Mouse (Mus musculus) limb, embryonic 12.5 days (tissue): ENCODE measurements around the gene Nsmce4a. TPM values are rescaled to one million over a fixed set of nuclear protein-coding genes. Genes with fewer than 3 reads are reported as not detected.

Experiments used
- ATAC-seq: fragments of 200-750 bp; cut with Nextera tagmentation; 2 replicates; pipeline ENCODE4 v1.8.0; 2017; ENCODE audit warnings: low read depth, moderate TSS enrichment; ENCODE audit not compliant: insufficient number of reproducible peaks, insufficient read depth, low FRiP score, low TSS enrichment
- H3K27ac ChIP-seq: fragments of 300-500 bp; sonication (generic); 2 replicates; pipeline ENCODE4 v1.5.1; 2016; ENCODE audit warnings: mild to moderate bottlenecking, moderate library complexity
- H3K27me3 ChIP-seq: fragments of 300-500 bp; sonication (generic); 2 replicates; pipeline ENCODE4 v1.6.1; 2016; ENCODE audit warnings: mild to moderate bottlenecking, moderate library complexity
- H3K36me3 ChIP-seq: fragments of 300-500 bp; sonication (generic); 2 replicates; pipeline ENCODE4 v1.6.1; 2016; ENCODE audit warnings: mild to moderate bottlenecking, moderate library complexity
- H3K4me1 ChIP-seq: fragments of 300-500 bp; sonication (generic); replicated peaks from 2 replicates; pipeline ENCODE4 v1.6.1; 2016
- H3K4me2 ChIP-seq: fragments of 300-500 bp; sonication (generic); 2 replicates; pipeline ENCODE4 v1.6.1; 2016; ENCODE audit warnings: mild to moderate bottlenecking, moderate library complexity
- H3K4me3 ChIP-seq: fragments of 300-500 bp; sonication (generic); replicated peaks from 2 replicates; pipeline ENCODE4 v1.5.1; 2016; ENCODE audit warnings: mild to moderate bottlenecking
- H3K9ac ChIP-seq: fragments of 300-500 bp; sonication (generic); replicated peaks from 2 replicates; pipeline ENCODE4 v1.6.1; 2016; ENCODE audit warnings: mild to moderate bottlenecking, moderate library complexity
- H3K9me3 ChIP-seq: fragments of 300-500 bp; sonication (generic); 2 replicates; pipeline ENCODE4 v1.6.1; 2016; ENCODE audit warnings: mild to moderate bottlenecking, moderate library complexity
- WGBS: fragments of 180-500 bp; shearing (Covaris S2); methylation state at CpG from one replicate; pipeline ENCODE4 v1.1.7; 2016; 5-methylcytosine and 5-hydroxymethylcytosine counted together
- polyA plus RNA-seq: library from polyadenylated mRNA; unstranded; fragments of >200 nt; fragmentation: Nextera tagmentation; extraction: Ambion mirVana; gene quantifications from 2 replicates; pipeline ENCODE4 v1.2.1, GENCODE M21; 2016

Gene Nsmce4a
- polyA plus RNA-seq, 1 experiment from 2014 or later, result 213 TPM

DNA sequence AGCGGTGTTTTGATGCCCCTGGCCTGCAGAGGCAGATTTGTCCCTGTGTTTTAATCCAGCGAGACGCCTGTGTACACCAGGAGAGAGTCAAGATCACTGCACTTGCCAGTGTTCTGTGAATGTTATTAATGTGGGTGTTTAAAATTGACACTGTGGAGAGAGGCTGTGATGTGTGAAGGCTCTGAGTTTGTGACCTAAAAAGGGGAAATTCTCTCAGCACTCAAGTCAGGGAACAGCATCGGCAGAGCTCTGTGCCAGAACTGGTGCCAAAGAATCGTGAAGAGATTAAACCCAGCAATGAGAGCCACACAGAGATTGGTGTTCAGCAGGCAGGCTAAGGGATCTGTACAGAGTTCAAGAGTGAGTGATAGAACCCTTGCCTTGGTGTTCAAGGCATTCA, 17.3 kb downstream of the Nsmce4a start:
- Histone ChIP-seq H3K4me2 (no peak overlapping the region), H3K9me3 (no peaks in the 10 kb centered on the region), H3K9ac (no peak overlapping the region), H3K27me3 (no peaks in the 10 kb centered on the region; the same call in 1 of the 2 replicates), H3K27ac (no peak overlapping the region), H3K36me3 (no peaks in the 10 kb centered on the region), H3K4me3 (no peak overlapping the region), H3K4me1 (peaks cover 9% of the 10 kb centered on the region)
- ATAC-seq, result no peak
- 84% methylated on average over 5 of the region's 5 CpGs for WGBS

DNA sequence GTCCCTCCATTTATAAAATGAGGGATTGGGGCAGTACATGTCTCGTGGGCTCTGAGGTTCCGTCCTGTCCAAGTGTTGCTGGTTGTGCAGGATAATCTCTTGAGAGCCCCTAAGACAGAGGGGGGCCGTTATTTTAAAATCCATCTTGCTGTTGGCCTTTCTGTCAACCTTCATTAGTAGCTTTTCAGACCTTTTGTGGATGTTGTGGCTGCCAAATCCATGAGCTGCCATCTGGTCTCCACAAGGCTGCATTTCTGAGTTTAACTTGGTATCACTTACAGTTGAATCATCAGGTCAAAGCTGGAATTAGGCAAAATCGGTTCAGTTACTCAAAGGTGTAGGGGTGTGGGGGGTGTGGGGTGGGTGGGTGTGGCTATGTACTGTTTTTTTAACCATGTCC, 19.6 kb downstream of the Nsmce4a start:
- no peak overlapping the region for H3K9ac ChIP-seq
- H3K4me1 ChIP-seq, result peaks cover 9% of the 10 kb centered on the region
- no peak overlapping the region for H3K27ac ChIP-seq
- H3K36me3 ChIP-seq, result no peaks in the 10 kb centered on the region
- no peak for ATAC-seq
- H3K27me3 ChIP-seq, result no peaks in the 10 kb centered on the region; the same call in 1 of the 2 replicates
- no peak overlapping the region for H3K4me2 ChIP-seq
- no peak overlapping the region for H3K4me3 ChIP-seq
- 71% methylated on average over 4 of the region's 4 CpGs for WGBS
- H3K9me3 ChIP-seq, result no peaks in the 10 kb centered on the region

DNA sequence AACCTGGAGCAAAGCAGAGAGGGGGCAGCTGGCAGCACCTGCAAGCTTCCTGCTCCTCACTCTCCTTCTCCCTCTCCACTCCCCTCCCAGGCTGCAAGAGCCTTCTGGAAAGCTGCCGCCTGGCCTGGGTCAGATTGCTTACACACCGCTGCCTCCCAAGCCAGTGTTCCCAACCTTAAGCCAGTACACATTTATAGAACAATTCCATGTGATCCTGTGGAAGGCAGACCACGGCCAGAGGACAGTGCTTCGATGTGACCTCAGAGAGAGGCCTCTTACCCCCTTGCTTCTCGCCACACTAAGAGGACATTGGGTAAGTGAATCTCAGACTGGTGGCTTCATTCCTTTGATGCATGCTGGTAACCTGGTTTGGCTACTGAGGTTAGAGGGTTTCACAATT, 20.1 kb downstream of the Nsmce4a start:
- no peak for ATAC-seq
- H3K9ac ChIP-seq, result no peak overlapping the region
- H3K27ac ChIP-seq, result no peak overlapping the region
- H3K4me3 ChIP-seq, result no peak overlapping the region
- no peaks in the 10 kb centered on the region; the same call in 1 of the 2 replicates for H3K27me3 ChIP-seq
- no peaks in the 10 kb centered on the region for H3K36me3 ChIP-seq
- no peak overlapping the region for H3K4me2 ChIP-seq
- no peaks in the 10 kb centered on the region for H3K9me3 ChIP-seq
- WGBS, result 56% methylated on average over 5 of the region's 5 CpGs
- H3K4me1 ChIP-seq, result peaks cover 9% of the 10 kb centered on the region

DNA sequence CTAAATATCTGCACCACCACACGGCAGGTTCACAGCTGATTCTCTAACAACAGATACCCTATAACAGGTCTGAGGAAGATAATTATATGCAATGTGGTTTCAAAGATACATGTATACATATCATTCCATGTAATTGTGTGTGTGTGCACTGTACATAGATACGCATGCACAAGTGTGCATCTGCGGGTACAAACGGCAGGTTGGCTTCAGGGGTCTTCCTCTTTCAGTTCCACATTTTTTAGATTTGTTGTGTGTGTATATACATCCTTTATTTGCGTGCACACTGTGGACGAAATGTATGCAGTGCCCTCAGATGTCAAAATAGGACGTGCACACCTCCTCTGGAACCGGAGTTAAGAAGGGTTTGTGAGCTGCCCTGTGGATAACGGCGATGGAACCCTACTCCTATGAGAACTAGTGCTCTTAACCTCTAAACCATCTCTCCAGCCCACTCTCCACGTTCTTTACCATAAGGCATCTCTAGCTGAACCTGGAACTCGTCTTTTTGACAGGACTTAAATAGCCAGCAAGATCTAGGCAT, 25.2 kb downstream of the Nsmce4a start:
- Histone ChIP-seq H3K4me1 (peaks cover 23% of the 10 kb centered on the region), H3K27ac (no peak overlapping the region), H3K4me3 (peak overlapping the region; percentile 87; the same call in 1 of the 2 replicates), H3K9ac (no peak overlapping the region), H3K4me2 (peak overlapping the region; percentile 75; the same call in 1 of the 2 replicates), H3K9me3 (no peaks in the 10 kb centered on the region), H3K27me3 (no peaks in the 10 kb centered on the region; the same call in 1 of the 2 replicates), H3K36me3 (peaks cover 28% of the 10 kb centered on the region)
- WGBS, result 85% methylated on average over 12 of the region's 12 CpGs
- no peak; the same call in 1 of the 2 replicates for ATAC-seq

DNA sequence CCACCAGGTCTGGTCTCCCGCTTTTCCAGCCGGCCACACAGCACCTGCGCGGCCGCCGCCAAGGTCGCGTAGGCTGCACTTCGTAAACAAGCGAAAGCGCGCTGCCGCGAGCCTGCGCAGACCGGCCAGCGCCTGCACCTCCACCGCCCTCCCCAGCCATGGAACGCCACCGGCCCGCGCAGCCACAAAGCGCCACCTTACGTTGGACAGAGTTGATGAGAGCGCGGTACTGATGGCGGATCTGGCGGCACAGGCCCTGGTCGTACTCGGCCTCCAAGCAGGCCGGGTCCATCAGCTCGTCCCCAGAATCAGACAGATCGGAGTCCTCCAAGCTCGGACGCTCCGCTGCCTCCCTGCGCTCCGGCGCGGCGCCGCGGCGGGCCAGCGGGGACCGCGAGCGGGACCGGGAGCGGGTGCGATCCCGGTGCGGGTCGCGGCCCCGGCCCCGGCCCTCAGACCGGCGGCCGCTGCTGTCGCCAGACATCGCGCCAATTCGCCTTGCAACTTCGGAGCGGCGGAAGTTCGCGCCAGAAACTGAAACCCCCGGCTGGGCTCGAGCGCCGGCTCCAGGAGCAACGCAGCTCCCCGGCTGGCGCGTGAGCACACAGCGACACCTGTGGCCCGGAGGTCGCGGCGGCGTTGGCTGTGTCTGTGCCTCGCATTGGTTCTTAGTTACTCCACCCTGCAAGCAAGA, 26.0 kb downstream of the Nsmce4a start:
- no peaks in the 10 kb centered on the region for H3K9me3 ChIP-seq
- peaks cover 15% of the 10 kb centered on the region for H3K4me1 ChIP-seq
- ATAC-seq, result peak; percentile 90
- H3K9ac ChIP-seq, result peak overlapping the region; percentile 94
- H3K36me3 ChIP-seq, result peaks cover 36% of the 10 kb centered on the region
- no peaks in the 10 kb centered on the region for H3K27me3 ChIP-seq
- peak overlapping the region; percentile 75 for H3K4me2 ChIP-seq
- H3K4me3 ChIP-seq, result peak overlapping the region; percentile 87
- under 1% methylated on average over 84 of the region's 84 CpGs for WGBS
- H3K27ac ChIP-seq, result peak overlapping the region; percentile 100

DNA sequence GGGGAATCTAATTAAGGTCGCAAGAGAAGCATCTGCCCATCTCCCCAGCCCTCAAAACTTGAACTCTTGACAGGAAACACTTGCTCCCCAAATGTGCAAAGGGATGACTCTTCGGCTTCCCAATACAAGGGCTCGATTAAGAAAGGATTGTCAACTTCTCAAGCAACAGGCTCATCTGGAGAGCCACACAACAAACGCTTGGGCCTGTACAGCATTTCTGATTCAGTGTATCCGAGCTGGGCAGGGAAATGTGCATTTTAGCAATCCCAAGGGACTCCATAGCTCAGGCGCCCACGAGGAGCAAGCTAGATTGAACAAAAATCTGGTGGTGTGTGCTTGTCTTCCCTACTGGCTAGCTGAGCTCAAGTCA, 26.5 kb downstream of the Nsmce4a start:
- ATAC-seq, result no peak
- H3K4me2 ChIP-seq, result peak overlapping the region; percentile 75
- 5% methylated on average over 7 of the region's 7 CpGs for WGBS

DNA sequence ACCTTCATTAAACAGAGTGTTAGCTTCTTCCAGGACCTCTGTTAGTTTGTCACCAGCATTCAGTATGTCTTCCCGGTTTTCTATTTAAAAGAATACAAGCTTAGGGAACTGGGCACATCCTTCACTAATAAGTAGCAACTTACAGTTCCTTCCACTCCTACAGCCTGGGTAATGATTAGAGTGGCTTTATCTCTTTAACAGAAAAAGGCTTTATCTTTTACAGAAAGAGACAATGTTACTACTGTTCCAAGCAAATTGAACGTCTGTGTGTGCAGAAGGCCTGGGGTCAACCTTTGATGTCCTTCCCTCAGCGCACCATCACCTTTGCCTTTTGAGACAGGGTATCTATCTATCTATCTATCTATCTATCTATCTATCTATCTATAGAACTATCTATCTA, 27.0 kb downstream of the Nsmce4a start:
- H3K4me2 ChIP-seq, result peak overlapping the region; percentile 75
- H3K36me3 ChIP-seq, result peaks cover 46% of the 10 kb centered on the region
- peaks cover 15% of the 10 kb centered on the region for H3K4me1 ChIP-seq
- H3K27me3 ChIP-seq, result no peaks in the 10 kb centered on the region
- H3K9ac ChIP-seq, result peak overlapping the region; percentile 94
- H3K27ac ChIP-seq, result no peak overlapping the region
- peak overlapping the region; percentile 87 for H3K4me3 ChIP-seq
- H3K9me3 ChIP-seq, result no peaks in the 10 kb centered on the region
- ATAC-seq, result no peak
- WGBS, result 58% methylated on average over 3 of the region's 3 CpGs

More for the DNA sequence above, 26.5 kb downstream of the Nsmce4a start:
- peak overlapping the region; percentile 100 for H3K27ac ChIP-seq
- no peaks in the 10 kb centered on the region for H3K9me3 ChIP-seq
- peak overlapping the region; percentile 87 for H3K4me3 ChIP-seq
- peaks cover 41% of the 10 kb centered on the region for H3K36me3 ChIP-seq
- peaks cover 15% of the 10 kb centered on the region for H3K4me1 ChIP-seq
- peak overlapping the region; percentile 94 for H3K9ac ChIP-seq
- no peaks in the 10 kb centered on the region for H3K27me3 ChIP-seq

DNA sequence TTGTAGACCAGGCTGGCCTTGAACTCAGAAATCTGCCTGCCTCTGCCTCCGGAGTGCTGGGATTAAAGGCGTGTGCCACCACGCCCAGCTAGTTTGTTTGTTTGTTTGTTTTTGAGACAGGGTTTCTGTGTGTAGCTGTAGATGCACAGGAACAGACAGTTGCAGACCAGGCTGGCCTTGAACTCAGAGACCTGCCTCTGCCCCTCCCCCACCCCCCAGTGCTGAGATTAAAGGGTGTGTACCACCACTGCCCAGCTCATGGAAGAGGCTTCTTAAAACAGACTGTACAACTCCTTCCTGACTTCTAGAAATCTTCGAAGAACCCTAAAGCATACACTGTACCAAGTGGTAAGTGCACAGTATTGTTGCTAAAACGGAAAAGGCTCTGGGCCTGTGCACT, 27.5 kb downstream of the Nsmce4a start:
- H3K9me3 ChIP-seq, result no peaks in the 10 kb centered on the region
- H3K27ac ChIP-seq, result no peak overlapping the region
- peak overlapping the region; percentile 87 for H3K4me3 ChIP-seq
- 94% methylated on average over 5 of the region's 5 CpGs for WGBS
- peak overlapping the region; percentile 94; the same call in 1 of the 2 replicates for H3K9ac ChIP-seq
- H3K4me2 ChIP-seq, result peak overlapping the region; percentile 75
- H3K27me3 ChIP-seq, result no peaks in the 10 kb centered on the region
- peaks cover 15% of the 10 kb centered on the region for H3K4me1 ChIP-seq
- ATAC-seq, result no peak
- H3K36me3 ChIP-seq, result peaks cover 50% of the 10 kb centered on the region

DNA sequence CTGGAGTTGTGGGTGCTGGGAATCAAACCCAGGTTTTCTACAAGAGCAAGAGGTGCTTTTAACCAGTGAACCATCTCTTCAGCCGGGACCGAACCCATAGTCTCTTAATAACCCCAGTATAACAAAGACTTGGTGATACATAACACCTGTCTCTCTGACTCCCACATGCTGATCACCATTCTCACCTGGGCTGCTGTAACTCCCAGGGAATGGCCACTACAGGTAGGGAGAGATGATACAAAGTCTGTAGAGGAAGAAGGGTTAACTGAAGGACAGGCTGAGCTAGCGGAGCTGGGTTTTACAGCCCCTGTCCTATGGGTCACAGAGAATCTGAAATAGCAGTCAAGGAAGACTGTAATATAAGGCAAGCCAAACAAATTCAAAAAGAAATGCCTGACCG, 29.7 kb downstream of the Nsmce4a start:
- Histone ChIP-seq H3K27ac (no peak overlapping the region), H3K9ac (no peak overlapping the region), H3K36me3 (peaks cover 72% of the 10 kb centered on the region), H3K4me2 (no peak overlapping the region), H3K4me1 (peaks cover 15% of the 10 kb centered on the region), H3K27me3 (no peaks in the 10 kb centered on the region), H3K9me3 (no peaks in the 10 kb centered on the region), H3K4me3 (no peak overlapping the region)
- ATAC-seq, result no peak
- WGBS, result 95% methylated on average over 4 of the region's 4 CpGs

DNA sequence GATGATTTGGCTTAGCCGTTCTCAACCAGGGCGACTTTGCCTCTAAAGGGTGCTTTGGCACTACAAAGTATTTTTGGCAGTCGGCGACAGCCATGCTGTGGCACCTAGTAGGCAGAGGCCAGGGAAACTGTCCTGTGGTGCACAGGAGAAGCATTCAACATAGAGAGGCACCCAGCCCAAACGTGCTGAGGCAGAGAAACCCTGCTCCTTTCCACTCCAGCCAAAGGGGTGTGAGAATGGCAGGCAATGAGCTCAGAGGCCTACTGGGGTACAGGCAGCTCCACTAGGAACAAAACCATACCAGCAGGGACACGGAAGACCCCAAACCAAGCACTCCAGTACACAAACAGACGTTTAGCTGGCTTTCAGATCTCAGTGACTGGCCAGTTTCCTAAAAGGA, 32.7 kb downstream of the Nsmce4a start:
- Histone ChIP-seq H3K4me1 (0 out of 2 replicates have a peak, but pooled peaks cover 5% of the 10 kb centered on the region), H3K4me2 (no peak overlapping the region), H3K27ac (no peak overlapping the region), H3K36me3 (peaks cover 99% of the 10 kb centered on the region), H3K4me3 (no peak overlapping the region), H3K9ac (no peak overlapping the region), H3K27me3 (no peaks in the 10 kb centered on the region), H3K9me3 (no peaks in the 10 kb centered on the region)
- WGBS, result 90% methylated on average over 7 of the region's 7 CpGs
- ATAC-seq, result no peak

DNA sequence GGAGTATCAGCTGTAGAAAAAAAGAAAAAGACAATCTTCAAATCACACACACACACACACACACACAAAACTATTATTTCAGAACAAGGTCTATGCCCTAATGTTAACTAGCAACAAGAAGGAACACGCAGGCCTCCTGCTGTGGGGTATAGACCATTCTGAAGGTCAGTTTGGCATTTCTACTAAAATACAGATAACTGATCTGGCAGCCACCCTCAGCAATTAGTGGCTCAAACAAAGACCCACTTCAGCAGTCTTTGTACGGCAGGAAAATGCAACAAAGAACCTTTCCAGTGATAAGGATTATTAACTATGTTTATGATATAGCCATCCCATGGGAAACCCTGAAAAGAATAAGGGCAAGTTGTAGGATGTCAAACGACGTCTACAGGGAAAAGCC, 35.9 kb downstream of the Nsmce4a start:
- Histone ChIP-seq H3K9me3 (no peaks in the 10 kb centered on the region), H3K36me3 (peaks cover 96% of the 10 kb centered on the region), H3K9ac (no peak overlapping the region), H3K4me2 (no peak overlapping the region), H3K27me3 (no peaks in the 10 kb centered on the region), H3K4me1 (no peaks in the 10 kb centered on the region), H3K27ac (no peak overlapping the region), H3K4me3 (no peak overlapping the region)
- WGBS, result 96% methylated on average over 4 of the region's 4 CpGs
- no peak for ATAC-seq
